Mouse (Mus musculus) embryonic facial prominence, embryonic 15.5 days (tissue): Measurements from ENCODE around the gene Gm44502. TPM values are rescaled to one million over a fixed set of nuclear protein-coding genes. Genes with fewer than 3 reads are reported as not detected.

Experiments
- ATAC-seq: fragments of 200-750 bp; cut with Nextera tagmentation; 2 replicates; pipeline ENCODE4 v1.8.0; 2017; ENCODE audit warnings: low read depth, moderate TSS enrichment; ENCODE audit not compliant: insufficient number of reproducible peaks, low FRiP score, low TSS enrichment
- H3K27ac ChIP-seq: fragments of 300-500 bp; sonication (generic); replicated peaks from 2 replicates; pipeline ENCODE4 v1.5.1; 2015; ENCODE audit warnings: mild to moderate bottlenecking, inconsistent platforms
- H3K27me3 ChIP-seq: fragments of 300-500 bp; sonication (generic); 2 replicates; pipeline ENCODE4 v1.6.1; 2015; ENCODE audit warnings: inconsistent platforms
- H3K36me3 ChIP-seq: fragments of 300-500 bp; sonication (generic); 2 replicates; pipeline ENCODE4 v1.6.1; 2015; ENCODE audit warnings: mild to moderate bottlenecking, inconsistent platforms
- H3K4me1 ChIP-seq: fragments of 300-500 bp; sonication (generic); 2 replicates; pipeline ENCODE4 v1.6.1; 2015; ENCODE audit warnings: inconsistent platforms
- H3K4me2 ChIP-seq: fragments of 300-500 bp; sonication (generic); replicated peaks from 2 replicates; pipeline ENCODE4 v1.6.1; 2015; ENCODE audit warnings: mild to moderate bottlenecking, inconsistent platforms
- H3K4me3 ChIP-seq: fragments of 300-500 bp; sonication (generic); replicated peaks from 2 replicates; pipeline ENCODE4 v1.5.1; 2015; ENCODE audit warnings: mild to moderate bottlenecking, inconsistent platforms
- H3K9ac ChIP-seq: fragments of 300-500 bp; sonication (generic); 2 replicates; pipeline ENCODE4 v1.6.1; 2015; ENCODE audit warnings: inconsistent platforms
- H3K9me3 ChIP-seq: fragments of 300-500 bp; sonication (generic); replicated peaks from 2 replicates; pipeline ENCODE4 v1.6.1; 2016; ENCODE audit warnings: inconsistent platforms
- WGBS: fragments of 180-500 bp; shearing (Covaris S2); methylation state at CpG from one replicate; pipeline ENCODE4 v1.1.7; 2015; 5-methylcytosine and 5-hydroxymethylcytosine counted together
- polyA plus RNA-seq: library from polyadenylated mRNA; unstranded; fragments of >200 nt; fragmentation: Nextera tagmentation; extraction: Ambion mirVana; gene quantifications from 2 replicates; pipeline ENCODE4 v1.2.1, GENCODE M21; 2015

The Gm44502 gene
- polyA plus RNA-seq, 1 experiment from 2014 or later, result not detected

DNA sequence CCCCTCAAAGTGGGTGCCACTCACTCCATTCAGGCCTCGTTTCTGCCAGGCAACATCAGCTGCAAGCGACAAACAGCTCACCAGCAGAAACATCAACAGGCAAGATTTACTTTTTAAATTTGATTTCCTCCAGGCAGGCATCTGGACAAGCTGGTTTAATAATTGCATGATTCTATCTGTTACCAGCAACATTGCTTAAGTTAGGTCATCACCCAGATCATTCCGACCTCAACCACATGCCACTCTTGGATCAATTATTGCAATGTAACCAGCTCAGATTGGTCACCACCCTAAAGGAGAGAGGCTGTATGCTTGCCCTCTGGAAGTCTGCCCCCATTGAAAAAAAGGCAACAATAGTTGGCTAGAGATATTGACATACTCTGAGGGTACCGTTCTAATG, 42.0 kb upstream of the Gm44502 start:
- Histone ChIP-seq H3K9ac (no peak overlapping the region), H3K4me2 (no peak overlapping the region), H3K9me3 (no peaks in the 10 kb centered on the region), H3K27ac (no peak overlapping the region), H3K4me1 (peaks cover 11% of the 10 kb centered on the region), H3K27me3 (no peaks in the 10 kb centered on the region), H3K36me3 (no peaks in the 10 kb centered on the region), H3K4me3 (no peak overlapping the region)
- ATAC-seq, result no peak
- whole genome bisulfite sequencing, result 73% methylated on average over 4 of the region's 4 CpGs

- H3K36me3 ChIP-seq, result no peaks in the 10 kb centered on the region
- no peaks in the 10 kb centered on the region for H3K4me1 ChIP-seq
- H3K9me3 ChIP-seq, result no peaks in the 10 kb centered on the region
- no peak overlapping the region for H3K4me2 ChIP-seq
- H3K27ac ChIP-seq, result no peak overlapping the region
- no peak overlapping the region for H3K4me3 ChIP-seq
- ATAC-seq, result no peak
- WGBS, result 25% methylated on average over 2 of the region's 2 CpGs
- no peaks in the 10 kb centered on the region for H3K27me3 ChIP-seq
- H3K9ac ChIP-seq, result no peak overlapping the region
Observed at GRCm38 (mm10) chr15:89468577-89468976, 39.1 kb upstream of the Gm44502 start.

DNA sequence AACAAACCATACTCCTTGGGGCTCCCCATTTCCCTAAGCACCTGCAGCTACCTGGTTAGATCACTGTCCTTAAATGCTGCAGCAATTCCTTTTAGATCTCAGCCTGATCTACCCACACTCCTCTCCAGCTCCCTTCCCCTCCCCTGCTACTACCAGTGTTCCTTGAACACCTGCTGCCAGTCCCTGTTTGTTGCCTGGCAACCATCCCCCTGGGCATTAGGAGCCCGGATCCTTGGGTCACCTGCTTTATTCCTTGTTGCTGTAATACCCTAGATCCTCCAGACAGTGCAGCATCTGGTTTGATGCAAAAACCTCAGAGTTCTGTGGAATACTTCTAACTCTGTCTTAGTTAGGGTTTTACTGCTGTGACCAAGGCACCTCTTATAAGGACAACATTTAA, 35.6 kb upstream of the Gm44502 start:
- no peak overlapping the region for H3K4me3 ChIP-seq
- H3K27me3 ChIP-seq, result no peaks in the 10 kb centered on the region
- H3K9ac ChIP-seq, result no peak overlapping the region
- H3K27ac ChIP-seq, result no peak overlapping the region
- no peak overlapping the region for H3K4me2 ChIP-seq
- H3K4me1 ChIP-seq, result no peaks in the 10 kb centered on the region
- no peaks in the 10 kb centered on the region for H3K9me3 ChIP-seq
- peak; percentile 58; the same call in 1 of the 2 replicates for ATAC-seq
- 4% methylated on average over 1 of the region's 1 CpGs for WGBS
- no peaks in the 10 kb centered on the region for H3K36me3 ChIP-seq

DNA sequence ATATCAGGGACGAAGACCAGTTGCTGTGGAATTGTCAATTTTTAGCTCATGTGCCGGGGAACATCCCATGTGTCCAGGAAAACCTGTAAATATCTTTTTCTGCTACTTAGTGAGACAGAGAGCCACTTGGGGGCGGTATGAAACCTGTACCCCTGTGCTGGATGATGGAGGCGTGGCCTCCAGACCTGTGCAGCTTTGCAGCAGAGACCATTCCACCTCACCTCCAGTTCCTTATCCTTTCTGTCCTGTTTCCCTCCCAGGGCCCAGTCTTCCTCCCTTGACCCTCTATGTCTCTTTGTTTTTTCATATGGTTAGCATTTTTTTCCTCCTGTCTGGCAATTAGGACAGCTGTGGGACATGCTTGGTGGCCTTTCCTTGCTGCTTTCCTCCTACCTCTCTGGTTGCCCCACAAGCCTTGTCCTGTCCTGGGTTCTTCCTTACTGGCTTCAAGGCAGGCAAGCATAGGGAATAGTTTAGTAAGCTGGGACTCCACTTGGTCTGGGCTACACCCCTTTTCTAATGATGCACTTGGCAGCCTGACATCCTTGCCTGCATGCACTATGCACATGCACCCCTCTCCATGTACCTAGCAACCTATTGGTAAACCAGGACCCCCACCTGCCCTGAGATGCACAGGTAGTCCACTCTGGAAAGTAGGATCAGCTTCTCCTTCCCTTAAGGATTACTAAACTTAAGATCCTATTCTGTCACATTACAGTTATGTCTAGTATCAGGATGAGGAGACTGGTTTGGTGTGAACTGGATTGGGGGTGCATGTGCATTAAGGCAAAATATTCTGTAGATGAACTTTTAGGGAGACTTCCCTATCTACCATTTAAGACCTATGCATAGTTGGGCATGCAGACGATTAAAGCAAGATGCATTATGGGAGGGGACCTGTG, 34.1 kb upstream of the Gm44502 start:
- Histone ChIP-seq H3K9ac (no peak overlapping the region), H3K27me3 (no peaks in the 10 kb centered on the region), H3K4me3 (no peak overlapping the region), H3K4me1 (no peaks in the 10 kb centered on the region), H3K4me2 (no peak overlapping the region), H3K9me3 (no peaks in the 10 kb centered on the region), H3K36me3 (no peaks in the 10 kb centered on the region), H3K27ac (no peak overlapping the region)
- no peak for ATAC-seq
- 52% methylated on average over 5 of the region's 5 CpGs for WGBS

GRCm38 (mm10) chr15:89462176-89462575, 32.7 kb upstream of the Gm44502 start:
- 77% methylated on average over 7 of the region's 7 CpGs for WGBS
- H3K4me1 ChIP-seq, result no peaks in the 10 kb centered on the region
- 0 out of 2 replicates have a peak, but pooled peaks cover 2% of the 10 kb centered on the region for H3K27me3 ChIP-seq
- no peak overlapping the region for H3K9ac ChIP-seq
- no peak overlapping the region for H3K4me3 ChIP-seq
- no peak overlapping the region for H3K4me2 ChIP-seq
- no peak overlapping the region for H3K27ac ChIP-seq
- H3K36me3 ChIP-seq, result no peaks in the 10 kb centered on the region
- no peak for ATAC-seq
- no peaks in the 10 kb centered on the region for H3K9me3 ChIP-seq

DNA sequence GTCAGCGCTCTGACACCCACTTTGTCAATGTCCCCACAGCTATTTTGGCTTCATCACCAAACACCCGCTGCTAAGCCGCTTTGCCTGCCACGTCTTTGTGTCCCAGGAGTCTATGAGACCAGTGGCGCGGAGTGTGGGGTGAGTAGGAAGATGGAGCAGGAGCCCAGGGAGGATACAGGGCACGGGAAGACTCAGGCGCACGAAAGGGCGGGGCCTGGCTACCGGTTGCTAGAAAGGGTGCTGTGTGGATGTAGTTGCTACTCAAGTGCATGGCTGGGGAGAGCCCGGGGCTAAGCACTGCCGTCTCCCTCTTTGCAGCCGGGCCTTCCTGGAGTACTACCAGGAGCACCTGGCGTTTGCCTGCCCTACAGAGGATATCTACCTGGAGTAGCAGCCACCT, 31.8 kb upstream of the Gm44502 start:
- no peak overlapping the region for H3K9ac ChIP-seq
- H3K4me1 ChIP-seq, result no peaks in the 10 kb centered on the region
- no peak overlapping the region for H3K4me2 ChIP-seq
- H3K4me3 ChIP-seq, result no peak overlapping the region
- no peaks in the 10 kb centered on the region for H3K9me3 ChIP-seq
- no peak overlapping the region for H3K27ac ChIP-seq
- 0 out of 2 replicates have a peak, but pooled peaks cover 2% of the 10 kb centered on the region for H3K27me3 ChIP-seq
- no peaks in the 10 kb centered on the region for H3K36me3 ChIP-seq
- WGBS, result 82% methylated on average over 15 of the region's 15 CpGs
- ATAC-seq, result no peak

- Histone ChIP-seq H3K9ac (no peak overlapping the region), H3K4me2 (no peak overlapping the region), H3K36me3 (no peaks in the 10 kb centered on the region), H3K9me3 (no peaks in the 10 kb centered on the region), H3K4me3 (no peak overlapping the region), H3K4me1 (no peaks in the 10 kb centered on the region), H3K27ac (no peak overlapping the region), H3K27me3 (0 out of 2 replicates have a peak, but pooled peaks cover 2% of the 10 kb centered on the region)
- 75% methylated on average over 10 of the region's 10 CpGs for WGBS
- no peak for ATAC-seq
Observed at GRCm38 (mm10) chr15:89460298-89460697, 30.8 kb upstream of the Gm44502 start.

DNA sequence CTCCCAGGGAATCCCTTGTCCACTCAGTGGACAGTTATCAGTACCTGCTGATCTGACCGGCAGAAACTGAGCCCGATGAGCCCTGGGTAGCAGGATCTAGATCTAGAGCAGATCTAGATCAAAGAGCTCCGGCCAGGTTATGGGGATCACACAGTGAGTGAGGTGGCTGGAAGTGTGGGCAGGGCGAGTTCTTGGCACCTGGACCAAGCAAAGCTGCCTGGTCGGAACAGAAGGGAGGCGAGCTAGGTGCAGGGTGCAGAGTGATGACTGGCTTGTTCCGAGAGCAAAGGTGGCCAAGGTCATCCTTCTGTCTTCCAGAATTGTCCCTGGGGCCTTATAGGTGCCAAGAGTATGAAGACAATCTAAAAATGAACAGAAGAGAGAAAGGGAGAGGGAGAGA, 30.3 kb upstream of the Gm44502 start:
- no peak for ATAC-seq
- no peak overlapping the region for H3K4me3 ChIP-seq
- H3K36me3 ChIP-seq, result no peaks in the 10 kb centered on the region
- no peak overlapping the region for H3K4me2 ChIP-seq
- H3K9ac ChIP-seq, result no peak overlapping the region
- no peaks in the 10 kb centered on the region for H3K4me1 ChIP-seq
- WGBS, result 85% methylated on average over 7 of the region's 7 CpGs
- H3K9me3 ChIP-seq, result no peaks in the 10 kb centered on the region
- H3K27me3 ChIP-seq, result peaks cover 6% of the 10 kb centered on the region
- no peak overlapping the region for H3K27ac ChIP-seq

DNA sequence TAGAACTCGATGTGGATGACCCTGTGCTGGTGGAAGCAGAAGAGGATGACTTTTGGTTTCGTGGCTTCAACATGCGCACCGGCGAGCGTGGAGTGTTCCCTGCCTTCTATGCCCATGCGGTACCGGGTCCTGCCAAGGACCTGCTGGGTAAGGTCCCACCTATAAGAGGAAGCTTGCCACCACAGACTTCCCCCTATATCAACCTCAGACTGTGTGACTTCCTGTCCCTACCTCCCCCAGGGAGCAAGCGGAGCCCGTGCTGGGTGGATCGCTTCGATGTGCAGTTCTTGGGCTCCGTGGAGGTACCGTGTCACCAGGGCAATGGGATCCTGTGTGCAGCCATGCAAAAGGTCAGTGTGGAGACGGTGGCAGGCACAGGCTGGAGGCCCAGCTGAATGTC, 29.4 kb upstream of the Gm44502 start:
- no peaks in the 10 kb centered on the region for H3K36me3 ChIP-seq
- no peak overlapping the region for H3K4me3 ChIP-seq
- no peak overlapping the region for H3K4me2 ChIP-seq
- WGBS, result 91% methylated on average over 15 of the region's 15 CpGs
- no peak overlapping the region for H3K9ac ChIP-seq
- no peak for ATAC-seq
- H3K27ac ChIP-seq, result no peak overlapping the region
- peaks cover 14% of the 10 kb centered on the region for H3K27me3 ChIP-seq
- no peaks in the 10 kb centered on the region for H3K9me3 ChIP-seq
- H3K4me1 ChIP-seq, result peaks cover 6% of the 10 kb centered on the region

GRCm38 (mm10) chr15:89455642-89456041, 26.1 kb upstream of the Gm44502 start:
- Histone ChIP-seq H3K36me3 (no peaks in the 10 kb centered on the region), H3K27ac (no peak overlapping the region), H3K4me3 (no peak overlapping the region), H3K27me3 (peaks cover 23% of the 10 kb centered on the region), H3K4me1 (peaks cover 12% of the 10 kb centered on the region), H3K4me2 (no peak overlapping the region), H3K9ac (no peak overlapping the region), H3K9me3 (no peaks in the 10 kb centered on the region)
- 67% methylated on average over 6 of the region's 6 CpGs for WGBS
- ATAC-seq, result no peak

DNA sequence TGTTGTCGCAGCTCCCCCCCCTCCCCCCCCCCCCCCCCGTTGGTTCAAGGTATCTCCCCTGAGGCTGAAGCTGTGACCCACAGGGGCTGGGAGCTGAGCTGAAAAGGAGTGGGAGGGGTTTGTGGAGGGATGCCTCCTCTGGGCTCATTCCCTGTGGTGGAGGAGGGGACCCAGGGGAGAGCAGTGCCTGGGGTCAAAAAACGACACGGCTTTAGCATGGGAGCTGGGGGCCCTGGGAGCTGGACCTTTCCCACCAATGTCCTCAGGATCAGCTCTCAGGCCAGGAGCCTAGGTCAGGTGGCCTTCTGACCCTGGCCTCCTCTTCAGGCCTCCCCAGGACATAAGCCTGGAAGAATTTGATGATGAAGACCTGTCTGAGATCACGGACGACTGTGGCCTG, 25.4 kb upstream of the Gm44502 start:
- no peak overlapping the region for H3K9ac ChIP-seq
- 10% methylated on average over 4 of the region's 6 CpGs for WGBS
- no peak overlapping the region for H3K27ac ChIP-seq
- H3K27me3 ChIP-seq, result peaks cover 23% of the 10 kb centered on the region
- no peak overlapping the region for H3K4me2 ChIP-seq
- H3K4me1 ChIP-seq, result peaks cover 12% of the 10 kb centered on the region
- no peak overlapping the region for H3K4me3 ChIP-seq
- no peaks in the 10 kb centered on the region for H3K36me3 ChIP-seq
- no peaks in the 10 kb centered on the region for H3K9me3 ChIP-seq
- no peak for ATAC-seq
